Mouse (Mus musculus) A20 (cell line): ENCODE results near the gene Foxred1.
A peak's percentile ranks its signal among the peaks of the same experiment; 100 is the strongest.

Experiments
- DNase-seq: peaks from one replicate; pipeline ENCODE4 v3.0.0-alpha.2; 2011; ENCODE audit warnings: low read depth, low spot score

Gene Foxred1

DNA sequence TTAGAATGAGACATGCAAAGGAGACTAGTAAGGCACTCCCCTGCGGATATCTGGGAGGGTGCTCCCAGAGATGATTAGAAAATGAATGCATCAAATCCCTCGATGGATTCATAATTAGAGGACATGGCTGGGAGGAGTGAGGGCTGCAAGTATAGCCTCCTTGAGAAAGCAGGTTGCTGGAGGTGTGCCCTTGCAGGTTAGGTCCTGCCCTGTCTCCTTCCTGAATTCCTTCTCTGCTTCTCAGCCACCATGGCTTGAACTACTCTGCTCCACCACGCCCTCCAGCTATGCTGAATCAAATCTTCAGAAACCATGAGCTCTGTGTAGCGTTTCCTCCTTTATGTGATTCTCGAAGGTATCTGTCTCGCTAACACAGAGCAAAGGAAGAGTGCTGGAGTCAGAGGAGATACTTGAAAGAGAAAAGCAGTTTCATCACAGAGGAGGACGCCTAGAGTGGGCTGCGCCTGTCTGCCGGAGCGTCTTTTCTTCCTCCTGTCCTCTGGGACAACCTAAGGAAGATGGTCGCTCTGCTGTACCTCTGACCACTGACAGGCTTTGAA is 17.8 kb downstream of the Foxred1 start:
- no peak for DNase-seq

DNA sequence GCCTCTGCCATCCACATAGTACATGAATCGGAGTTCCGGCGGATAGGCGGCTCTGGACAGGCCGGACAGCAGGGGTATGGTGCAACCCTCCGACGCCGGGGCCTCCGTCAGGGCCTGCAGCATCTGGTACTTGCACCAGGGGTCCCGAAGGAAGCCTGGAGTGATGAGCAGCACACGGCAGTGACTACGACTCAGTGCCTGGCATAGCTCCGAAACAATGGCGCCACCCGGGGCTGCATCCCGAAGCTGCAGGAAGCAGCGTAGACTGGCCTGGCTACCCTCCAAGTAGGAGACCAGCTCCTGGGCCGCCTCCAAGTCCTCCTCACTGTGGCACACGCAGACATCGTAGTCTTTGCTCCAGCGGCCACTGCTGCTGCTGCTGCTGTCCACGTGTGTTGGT is 22.2 kb downstream of the Foxred1 start:
- DNase-seq, result no peak

DNA sequence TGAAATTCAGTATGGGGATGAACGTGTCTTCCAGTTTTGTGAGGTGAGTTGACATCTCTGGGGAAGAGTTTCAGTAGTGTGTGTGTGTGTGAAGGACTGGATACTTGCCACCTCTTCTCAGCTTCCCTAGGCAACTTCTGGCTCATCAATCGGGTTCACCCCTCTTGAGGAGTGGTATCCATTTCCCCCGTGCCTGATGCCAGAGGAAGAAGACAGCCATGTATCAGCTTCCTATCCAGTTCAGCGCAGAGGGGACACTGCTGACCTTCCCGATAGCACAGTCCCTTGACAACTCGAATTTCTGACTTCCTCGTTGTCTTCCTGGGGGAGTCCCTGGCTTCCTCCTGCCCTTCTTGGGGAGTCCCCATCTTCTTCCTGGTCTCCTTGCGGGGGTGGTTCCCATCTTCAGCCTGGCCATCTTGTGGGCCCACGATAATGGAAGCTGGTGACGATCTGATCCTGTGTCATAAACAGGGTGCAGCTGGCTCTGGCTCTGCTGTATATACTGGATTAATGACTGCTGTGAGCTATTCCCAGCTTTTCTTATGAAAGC is 23.4 kb downstream of the Foxred1 start:
- no peak for DNase-seq

DNA sequence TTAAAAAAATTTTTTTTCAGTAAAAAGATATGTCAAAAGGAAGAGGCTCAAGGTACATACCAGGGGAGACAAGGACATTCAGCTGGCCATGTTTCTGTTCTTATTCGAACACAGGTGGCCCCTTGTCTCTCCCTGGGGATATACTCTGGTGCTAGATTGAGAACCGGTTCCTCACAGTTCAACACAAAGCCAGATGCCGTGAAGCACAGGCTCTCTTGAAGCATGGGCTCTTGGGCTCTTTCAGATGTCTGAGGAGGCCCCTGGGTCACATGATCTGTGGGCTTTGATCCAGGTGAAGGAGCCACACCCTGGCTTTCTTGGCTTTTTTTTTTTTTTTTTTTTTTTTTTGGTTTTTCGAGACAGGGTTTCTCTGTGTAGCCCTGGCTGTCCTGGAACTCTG is 24.4 kb downstream of the Foxred1 start:
- no peak for DNase-seq

DNA sequence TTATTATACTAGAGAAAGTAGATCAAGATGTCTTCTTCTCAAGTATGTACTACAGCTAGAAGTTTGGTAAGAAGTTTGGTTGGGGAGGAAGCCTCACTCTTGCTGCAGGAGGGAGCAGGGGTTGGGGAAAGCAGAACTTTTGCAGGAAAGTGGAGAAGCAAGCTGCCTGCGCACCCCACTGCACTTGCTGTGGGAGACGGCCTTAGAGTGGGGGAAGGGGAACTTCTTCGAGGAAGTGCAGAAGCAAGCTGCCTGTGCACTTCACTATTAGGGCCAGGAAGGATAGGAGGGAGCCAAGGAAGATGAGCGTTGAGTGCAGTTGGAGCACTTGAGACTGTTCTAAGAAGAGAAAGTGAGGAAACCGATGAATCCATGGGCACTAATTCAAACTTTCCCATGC is 27.5 kb downstream of the Foxred1 start:
- DNase-seq, result no peak

DNA sequence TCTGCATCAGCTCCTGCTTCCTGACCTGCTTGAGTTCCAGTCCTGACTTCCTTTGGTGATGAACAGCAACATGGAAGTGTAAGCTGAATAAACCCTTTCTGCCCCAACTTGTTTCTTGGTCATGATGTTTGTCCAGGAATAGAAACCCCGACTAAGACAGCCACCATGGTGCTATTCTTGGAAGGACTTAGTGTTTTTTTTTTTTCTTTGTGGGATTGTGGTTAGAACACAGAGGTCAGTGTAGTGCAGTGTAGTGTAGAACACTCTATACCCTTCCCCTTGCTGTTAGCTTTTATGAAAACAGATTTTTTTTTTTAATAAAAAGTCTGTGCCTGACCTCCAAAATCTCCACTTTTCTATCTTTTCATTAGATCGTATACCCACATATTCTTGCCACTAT is 28.0 kb downstream of the Foxred1 start:
- no peak for DNase-seq

DNA sequence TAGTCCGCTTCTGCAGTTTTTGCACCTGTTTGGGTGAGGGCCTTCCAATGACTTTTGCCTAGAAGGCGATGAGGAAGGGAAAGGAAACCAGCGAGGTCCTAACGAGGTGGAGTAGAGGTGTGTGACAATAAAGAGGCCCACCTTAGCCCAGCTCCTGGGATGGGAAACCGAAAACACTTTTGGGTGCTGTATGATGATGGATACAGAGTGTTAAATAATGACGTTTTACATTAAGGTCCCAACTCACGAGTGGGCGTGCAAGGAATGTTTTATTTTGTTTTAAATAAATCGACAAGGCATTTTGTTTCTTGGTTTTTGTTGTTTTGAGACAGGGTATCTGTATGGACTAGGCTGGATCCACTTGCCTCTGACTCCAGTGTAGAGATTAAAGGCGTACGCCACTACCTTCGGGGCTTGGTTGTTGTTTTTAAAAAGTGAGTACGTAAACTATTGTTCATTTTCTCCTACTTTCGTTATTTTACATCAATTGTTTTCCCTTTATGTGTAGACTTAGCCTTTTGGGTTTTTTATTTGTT is 34.7 kb downstream of the Foxred1 start:
- DNase-seq, result no peak

DNA sequence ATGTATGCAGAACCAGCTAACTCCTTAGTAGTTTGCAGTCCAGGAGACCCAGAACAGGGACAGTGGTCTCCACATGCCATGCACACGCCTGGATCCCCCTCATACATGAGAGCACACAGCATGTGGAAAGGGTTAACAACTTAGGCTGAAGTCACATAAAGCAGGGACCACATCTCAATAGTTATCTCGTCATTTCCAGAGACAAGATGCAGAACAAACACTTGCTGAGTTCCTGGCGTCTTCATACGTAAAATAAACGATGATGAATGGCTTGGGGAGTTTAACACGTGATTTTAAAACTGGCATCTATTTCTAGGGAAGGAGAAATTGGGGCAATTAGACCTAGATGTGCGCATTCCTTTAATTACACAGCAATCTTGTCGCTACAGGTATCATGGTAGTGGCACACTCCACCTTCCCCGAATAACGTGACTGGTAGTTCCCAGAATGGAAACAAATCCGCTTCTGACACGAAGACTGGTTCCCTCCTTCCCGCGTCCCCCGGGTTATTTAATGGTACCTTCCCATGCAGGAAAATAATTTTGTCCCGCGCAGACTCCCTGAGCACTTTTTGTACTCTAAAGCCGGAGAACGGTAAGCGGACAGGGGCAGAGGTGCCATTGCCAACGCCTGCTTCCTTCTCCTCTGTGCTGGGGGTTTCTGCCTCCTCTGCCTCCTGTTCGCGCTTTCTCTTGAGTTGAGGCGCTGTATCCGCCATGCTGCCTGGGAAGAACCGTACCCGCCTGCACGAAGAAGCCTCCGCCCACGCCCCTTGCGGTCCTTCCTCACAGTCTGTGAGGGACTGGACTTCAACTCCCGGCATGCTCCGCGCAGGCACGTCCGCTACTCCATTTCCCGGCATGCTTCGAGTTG is 35.4 kb downstream of the Foxred1 start, which contains the start of gene Dcps:
Gene Dcps (minus strand): TSS at position 811 of the 873 bp plus-strand sequence.
- peak; percentile 92 for DNase-seq

DNA sequence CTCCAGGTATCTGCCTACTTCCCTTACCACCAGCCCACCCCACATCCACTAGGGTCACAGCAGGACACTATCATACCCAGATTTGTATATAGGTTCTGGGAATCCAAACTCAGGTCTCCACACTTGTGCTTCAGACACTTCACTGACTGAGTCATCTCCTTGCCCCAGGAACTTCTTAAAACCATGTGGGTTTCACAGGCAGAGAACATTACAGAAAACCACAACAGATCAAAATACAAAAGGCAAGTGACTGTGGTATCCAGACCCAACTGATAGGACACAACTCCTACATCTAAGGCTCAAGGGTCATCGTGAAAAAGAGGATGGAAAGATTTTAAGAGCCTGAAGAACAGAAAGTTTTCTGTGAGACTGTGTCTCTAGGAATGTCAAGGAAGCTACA is 37.5 kb downstream of the Foxred1 start:
- DNase-seq, result no peak

DNA sequence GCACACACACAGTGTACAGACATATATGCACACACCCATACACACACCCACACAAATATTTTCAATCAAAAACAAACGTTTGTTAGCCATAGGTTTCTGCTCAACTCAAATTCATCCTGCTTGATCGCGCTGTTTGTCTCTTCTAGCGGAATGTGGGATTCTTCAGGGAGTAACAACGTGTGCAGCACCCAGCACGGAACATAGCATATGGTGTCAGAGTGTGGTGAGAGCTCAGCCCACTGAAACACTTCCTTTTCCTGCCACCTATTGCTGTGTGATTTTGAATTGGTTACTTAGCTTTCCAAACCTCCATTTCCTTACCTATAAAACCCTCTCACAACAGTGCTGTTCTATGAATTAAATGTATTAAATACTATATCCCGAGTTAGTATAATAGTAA is 40.8 kb downstream of the Foxred1 start:
- no peak for DNase-seq

DNA sequence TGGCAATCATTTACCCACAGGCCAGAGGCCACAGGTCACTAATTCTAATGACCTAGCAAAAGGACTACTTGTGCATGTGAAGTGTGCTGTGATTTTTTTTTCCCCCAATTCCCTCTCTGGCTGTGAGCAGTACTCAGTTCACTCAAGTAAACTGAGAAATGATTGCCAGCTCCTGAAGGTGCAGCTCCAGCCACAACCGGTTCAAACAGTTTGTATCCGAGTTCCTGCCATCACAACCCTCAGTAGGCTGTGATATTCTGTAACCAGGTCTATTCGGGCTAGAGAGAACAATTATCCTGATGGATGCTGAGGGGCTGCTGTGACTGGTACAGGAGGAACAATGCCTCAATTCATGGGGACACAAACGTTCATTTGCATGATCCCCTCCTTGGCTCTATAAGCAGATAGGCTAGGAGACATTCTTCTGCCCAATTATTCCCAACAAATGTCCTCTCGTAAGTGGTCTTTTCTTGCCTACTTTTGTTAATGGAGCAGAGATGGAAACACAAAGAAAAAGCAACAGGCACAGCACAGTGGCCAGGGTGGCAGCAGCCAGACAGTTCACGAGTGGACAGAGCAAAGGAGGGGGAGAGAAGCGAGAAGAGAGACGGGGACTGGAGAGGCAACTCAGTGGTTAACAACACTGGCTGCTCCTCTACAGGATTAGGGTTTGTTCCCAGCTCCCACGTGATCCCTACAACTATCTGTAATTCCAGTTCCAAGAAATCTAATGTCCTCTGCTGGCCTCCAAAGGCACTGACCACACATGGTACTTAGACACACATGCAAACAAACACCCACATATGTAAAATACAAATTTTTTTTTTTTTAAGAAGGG is 43.8 kb downstream of the Foxred1 start:
- no peak for DNase-seq

DNA sequence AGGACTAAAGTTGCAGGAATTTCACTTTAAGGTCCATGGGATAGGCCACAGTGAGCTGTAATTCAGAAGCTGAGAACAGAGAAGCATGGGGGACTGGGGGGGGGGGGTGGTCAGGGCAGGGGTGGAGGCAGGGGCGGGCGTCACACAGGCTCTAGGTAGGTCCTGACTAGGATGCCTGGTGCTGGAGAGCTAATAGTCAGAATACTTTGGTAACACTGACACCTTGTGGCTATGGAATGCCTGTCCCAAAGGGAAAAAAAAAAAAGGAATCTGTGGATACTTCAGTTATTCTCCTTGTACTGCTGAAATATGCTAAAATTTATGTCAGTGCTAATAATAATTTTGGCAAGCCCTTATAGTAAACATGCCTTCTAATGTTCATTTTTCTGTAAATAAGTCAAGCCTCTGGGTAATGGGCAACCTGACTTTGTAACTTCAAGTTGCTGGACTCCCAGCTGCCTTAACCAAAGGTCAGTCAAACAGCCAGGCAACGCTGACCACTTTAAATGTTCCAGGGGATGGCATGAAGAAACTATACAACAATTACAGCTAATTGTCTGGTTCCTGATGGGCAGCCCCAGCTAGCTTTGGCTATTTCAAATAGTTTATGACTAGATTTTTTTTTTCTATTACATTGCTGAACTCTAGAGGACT is 44.6 kb downstream of the Foxred1 start:
- DNase-seq, result no peak

DNA sequence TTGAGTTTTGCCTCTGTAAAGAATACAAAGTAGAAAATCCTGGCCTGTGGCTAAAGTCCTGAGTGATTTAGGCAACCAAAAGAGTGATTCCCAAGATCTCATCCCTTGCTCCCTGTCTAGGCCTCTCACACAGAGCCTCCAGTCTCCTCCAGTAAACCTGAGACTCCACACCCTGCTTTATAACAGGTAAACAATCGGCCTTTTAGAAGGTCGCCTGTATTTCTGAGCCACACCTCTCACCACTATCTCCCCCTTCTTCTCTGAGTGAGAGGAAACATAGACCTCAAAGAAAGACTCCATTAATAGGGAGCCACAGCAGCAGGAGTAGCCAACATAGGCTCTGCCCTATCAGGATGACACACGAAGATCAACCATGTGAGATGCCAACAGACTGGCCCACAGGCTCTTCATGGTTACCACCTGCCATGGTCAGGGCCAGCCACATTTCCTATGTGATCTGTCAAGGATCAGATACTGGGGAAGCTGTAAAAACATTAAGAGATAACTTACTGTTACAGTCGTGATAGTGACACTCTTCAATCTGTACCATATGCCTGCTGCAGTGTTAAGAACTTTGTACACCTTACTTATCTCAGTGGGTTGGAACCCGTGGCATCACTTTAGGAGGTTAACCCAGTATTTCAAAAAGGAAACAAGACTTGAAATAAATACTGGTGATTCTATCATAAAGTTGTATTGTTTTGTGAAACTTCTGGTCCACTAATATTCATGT is 46.5 kb downstream of the Foxred1 start:
- no peak for DNase-seq

DNA sequence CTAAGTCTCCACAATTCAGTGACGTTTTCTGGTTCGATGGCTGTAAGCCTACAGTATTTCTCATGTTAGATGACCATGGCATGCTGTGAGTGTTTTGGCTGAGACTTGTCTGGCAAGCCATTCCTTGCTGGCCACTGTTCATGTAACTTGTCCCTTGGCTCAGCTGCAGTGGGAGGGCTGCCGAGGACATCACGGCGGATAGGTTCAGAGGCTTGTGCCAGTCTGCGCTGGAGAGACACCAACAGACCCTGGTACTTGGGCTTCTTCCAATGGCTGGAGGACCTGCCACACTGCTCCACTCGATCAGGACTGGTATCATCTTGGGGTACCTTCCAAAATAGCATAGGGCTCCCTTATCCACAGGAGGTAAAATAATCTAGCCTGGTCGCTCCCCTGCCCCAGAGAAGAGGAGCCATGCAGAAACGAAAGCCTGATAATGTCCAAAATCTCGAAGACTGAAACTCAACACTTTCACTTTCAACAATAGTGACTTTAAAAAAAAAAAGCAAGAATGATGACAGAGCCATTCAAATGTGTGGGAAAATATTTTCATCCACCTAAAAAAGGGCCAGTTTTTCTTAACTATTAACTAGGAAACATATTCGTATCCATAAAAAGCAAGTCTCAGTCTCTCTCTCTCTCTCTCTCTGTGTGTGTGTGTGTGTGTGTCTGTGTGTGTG is 47.7 kb downstream of the Foxred1 start:
- DNase-seq, result no peak

DNA sequence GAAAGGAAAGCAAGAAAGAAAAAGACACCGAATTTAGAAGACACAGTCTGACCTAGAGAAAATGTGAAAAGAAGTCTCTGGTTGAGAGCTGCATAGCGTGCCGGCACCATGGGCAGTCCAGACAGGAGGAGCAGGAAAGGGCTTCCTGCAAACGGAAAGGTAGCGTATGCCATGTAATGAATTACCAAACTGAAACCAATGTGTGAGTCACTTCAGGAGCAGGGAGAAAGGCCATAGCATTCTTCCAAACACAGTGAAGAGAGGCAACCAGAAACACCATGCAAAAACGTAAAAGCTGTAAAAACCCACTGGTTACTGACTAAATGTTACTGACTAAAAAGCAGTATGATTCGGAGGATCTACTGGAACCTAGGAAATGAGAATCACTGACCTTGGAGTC is 49.1 kb downstream of the Foxred1 start:
- no peak for DNase-seq

DNA sequence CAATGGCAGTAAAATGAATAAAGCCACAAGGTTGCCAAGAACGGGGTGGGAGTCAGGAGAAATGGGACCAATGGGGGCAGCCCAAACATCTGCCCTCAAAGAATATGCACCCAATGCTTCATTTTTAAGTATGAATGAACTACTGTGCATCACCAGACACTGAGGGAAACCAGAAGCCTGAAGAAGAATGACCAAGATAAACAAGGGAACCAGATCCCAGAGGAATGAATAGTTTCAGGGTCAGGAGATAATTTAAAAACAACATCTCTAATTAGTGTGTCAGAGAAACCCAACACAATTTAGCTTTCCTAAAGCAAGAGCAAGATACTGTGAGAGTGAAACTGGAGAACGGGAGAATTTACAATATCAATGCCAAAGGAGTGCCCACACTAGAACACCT is 50.2 kb downstream of the Foxred1 start:
- no peak for DNase-seq

DNA sequence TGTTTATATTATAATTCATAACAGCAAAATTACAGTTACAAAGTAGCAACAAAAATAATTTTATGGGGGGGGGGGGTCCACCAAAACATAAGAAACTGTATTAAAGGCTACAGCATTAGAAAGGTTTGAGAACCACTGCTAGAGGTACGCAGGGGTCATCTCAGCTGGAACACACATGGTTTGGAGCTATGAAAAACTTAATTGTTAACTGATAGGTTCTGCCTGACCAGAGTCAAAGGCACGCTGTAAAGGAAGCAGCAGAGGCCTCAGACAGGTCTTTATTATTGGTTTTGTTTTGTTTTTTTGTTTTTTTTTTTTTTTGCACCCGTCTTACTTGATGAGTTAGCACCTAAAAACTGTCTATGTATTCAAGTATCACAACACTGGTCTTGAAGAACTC is 52.4 kb downstream of the Foxred1 start:
- no peak for DNase-seq

DNA sequence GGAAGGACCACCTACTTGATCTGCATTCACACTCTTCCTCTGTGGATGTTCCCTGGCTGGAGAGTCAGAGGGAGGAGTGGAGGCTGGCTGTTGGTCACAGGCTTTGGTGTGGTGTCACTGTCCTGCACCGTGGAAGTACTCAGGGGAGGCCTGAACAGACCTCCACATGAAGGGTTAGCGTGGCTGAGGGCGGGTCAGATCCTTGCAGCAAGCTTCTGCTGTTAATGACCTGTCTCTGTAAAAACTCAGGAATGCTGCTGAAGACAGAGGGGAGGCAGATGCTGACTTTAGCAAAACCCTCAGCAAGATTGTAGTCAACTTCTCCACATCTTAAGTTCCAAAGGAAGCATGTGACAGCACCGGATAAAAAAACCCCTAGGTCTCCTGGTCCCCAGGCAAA is 54.0 kb downstream of the Foxred1 start:
- no peak for DNase-seq

DNA sequence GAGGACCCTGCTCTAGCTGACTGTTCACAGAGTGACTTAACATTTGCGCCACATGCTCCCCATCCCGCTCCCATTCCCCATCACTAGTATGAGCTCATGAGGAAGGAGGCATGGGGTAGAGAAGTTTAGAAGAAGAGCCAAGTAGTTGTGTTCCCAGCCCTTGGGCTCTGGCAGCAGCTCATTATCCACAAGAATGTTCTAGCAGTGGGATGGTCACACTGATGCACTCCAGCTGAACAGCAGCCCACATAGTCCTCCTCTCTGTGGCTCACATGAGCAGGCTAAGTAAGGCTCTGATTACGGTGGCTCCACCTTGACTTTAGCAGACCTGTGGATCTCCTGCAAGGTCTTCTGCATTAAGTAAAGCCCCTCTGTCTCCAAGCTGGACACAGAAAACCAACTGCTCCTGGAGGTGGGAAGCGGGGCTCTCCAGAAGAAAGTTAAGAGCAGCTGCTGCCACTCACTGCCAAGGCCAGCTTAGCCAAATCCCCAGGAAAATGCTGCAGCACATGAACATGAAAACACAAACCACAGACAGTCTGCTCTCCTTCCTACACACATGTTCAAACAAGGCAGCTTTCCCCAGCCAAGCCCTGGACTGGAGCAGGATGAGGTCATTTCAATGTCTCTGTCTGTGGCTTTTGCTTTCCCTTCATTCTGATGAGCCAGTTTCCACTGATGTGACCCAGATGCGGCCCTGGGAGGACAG is 54.7 kb downstream of the Foxred1 start:
- no peak for DNase-seq
